Mouse (Mus musculus) adrenal gland, postnatal 14 days (tissue): ENCODE data around the gene Ahcyl2. TPM values are rescaled to one million over a fixed set of nuclear protein-coding genes. Genes with fewer than 3 reads are reported as not detected.

Experiments used
- DNase-seq: peaks from one replicate; pipeline ENCODE4 v3.0.0; 2021; ENCODE audit warnings: mixed read lengths
- total RNA-seq: library from RNA; stranded (reverse); gene quantifications from 2 replicates; pipeline ENCODE4 v1.2.3, GENCODE M21; 2021

The Ahcyl2 gene
- total RNA-seq, 1 experiment from 2014 or later: 102 TPM

- DNase-seq: no peak
Measured at GRCm38 (mm10) chr6:29815060-29815459, 47.2 kb downstream of the Ahcyl2 start.

- DNase-seq: no peak
Measured at GRCm38 (mm10) chr6:29815634-29816033, 47.8 kb downstream of the Ahcyl2 start.

GRCm38 (mm10) chr6:29816371-29816770 is 48.6 kb downstream of the Ahcyl2 start:
- DNase-seq: peak; percentile 61

- peak; percentile 53 for DNase-seq
Measured at GRCm38 (mm10) chr6:29819309-29819708, 51.5 kb downstream of the Ahcyl2 start.

- peak; percentile 40 for DNase-seq
Measured at GRCm38 (mm10) chr6:29820314-29820713, 52.5 kb downstream of the Ahcyl2 start.

GRCm38 (mm10) chr6:29820926-29821325 is 53.1 kb downstream of the Ahcyl2 start:
- DNase-seq: peak; percentile 15

GRCm38 (mm10) chr6:29821770-29822169 is 54.0 kb downstream of the Ahcyl2 start:
- DNase-seq: peak; percentile 36

- no peak for DNase-seq
Measured at GRCm38 (mm10) chr6:29825302-29825701, 57.5 kb downstream of the Ahcyl2 start.

GRCm38 (mm10) chr6:29827291-29828242 is 59.8 kb downstream of the Ahcyl2 start:
- no peak for DNase-seq

- no peak for DNase-seq
Measured at GRCm38 (mm10) chr6:29828574-29829234, 60.9 kb downstream of the Ahcyl2 start.

- no peak for DNase-seq
Measured at GRCm38 (mm10) chr6:29832356-29832755, 64.5 kb downstream of the Ahcyl2 start.

GRCm38 (mm10) chr6:29833117-29833516 is 65.3 kb downstream of the Ahcyl2 start:
- DNase-seq: peak; percentile 48

- no peak for DNase-seq
Measured at GRCm38 (mm10) chr6:29833568-29834255, 65.9 kb downstream of the Ahcyl2 start.

- DNase-seq: no peak
Measured at GRCm38 (mm10) chr6:29835543-29836177, 67.8 kb downstream of the Ahcyl2 start.

GRCm38 (mm10) chr6:29837579-29837978 is 69.8 kb downstream of the Ahcyl2 start:
- no peak for DNase-seq

- DNase-seq: no peak
Measured at GRCm38 (mm10) chr6:29838531-29838930, 70.7 kb downstream of the Ahcyl2 start.

- DNase-seq: no peak
Measured at GRCm38 (mm10) chr6:29840008-29840407, 72.2 kb downstream of the Ahcyl2 start.

GRCm38 (mm10) chr6:29841461-29841860 is 73.7 kb downstream of the Ahcyl2 start:
- DNase-seq: no peak

GRCm38 (mm10) chr6:29847643-29848166 is 79.9 kb downstream of the Ahcyl2 start:
- no peak for DNase-seq

- peak; percentile 33 for DNase-seq
Measured at GRCm38 (mm10) chr6:29848808-29849207, 81.0 kb downstream of the Ahcyl2 start.

- no peak for DNase-seq
Measured at GRCm38 (mm10) chr6:29850096-29850495, 82.3 kb downstream of the Ahcyl2 start.

GRCm38 (mm10) chr6:29850747-29851146 is 82.9 kb downstream of the Ahcyl2 start:
- no peak for DNase-seq
